Mouse (Mus musculus) stomach, postnatal 0 days (tissue): ENCODE results near the gene Chrm1. TPM values are rescaled to one million over a fixed set of nuclear protein-coding genes. Genes with fewer than 3 reads are reported as not detected.

ENCODE experiments used
- ATAC-seq: fragments of 200-750 bp; cut with Nextera tagmentation; 2 replicates; pipeline ENCODE4 v1.8.0; 2017; ENCODE audit not compliant: low FRiP score, low TSS enrichment
- DNase-seq: peaks from one replicate; pipeline ENCODE4 v3.0.0-alpha.2; 2016; ENCODE audit warnings: low spot score
- H3K27ac ChIP-seq: fragments of 300-500 bp; sonication (generic); replicated peaks from 2 replicates; pipeline ENCODE4 v1.5.1; 2014; ENCODE audit warnings: mild to moderate bottlenecking, control low read depth
- H3K27me3 ChIP-seq: fragments of 300-500 bp; sonication (generic); 2 replicates; pipeline ENCODE4 v1.6.1; 2014; ENCODE audit warnings: low read length; ENCODE audit not compliant: control insufficient read depth, insufficient read depth
- H3K36me3 ChIP-seq: fragments of 300-500 bp; sonication (generic); 2 replicates; pipeline ENCODE4 v1.6.1; 2014; ENCODE audit warnings: low read length, mixed read lengths; ENCODE audit not compliant: control insufficient read depth, insufficient read depth
- H3K4me1 ChIP-seq: fragments of 300-500 bp; sonication (generic); replicated peaks from 2 replicates; pipeline ENCODE4 v1.6.1; 2014; ENCODE audit warnings: antibody characterized with exemption; ENCODE audit not compliant: control insufficient read depth, insufficient read depth
- H3K4me2 ChIP-seq: fragments of 300-500 bp; sonication (generic); replicated peaks from 2 replicates; pipeline ENCODE4 v1.6.1; 2014; ENCODE audit warnings: low read depth, mild to moderate bottlenecking, control low read depth, moderate library complexity
- H3K4me3 ChIP-seq: fragments of 300-500 bp; sonication (generic); 2 replicates; pipeline ENCODE4 v1.5.1; 2014; ENCODE audit warnings: low read depth, low read length, control low read depth
- H3K9ac ChIP-seq: fragments of 300-500 bp; sonication (generic); 2 replicates; pipeline ENCODE4 v1.6.1; 2014; ENCODE audit warnings: mild to moderate bottlenecking, low read length, control low read depth, mixed read lengths
- H3K9me3 ChIP-seq: fragments of 300-500 bp; sonication (generic); 2 replicates; pipeline ENCODE4 v1.6.1; 2016; ENCODE audit warnings: low read length; ENCODE audit not compliant: control insufficient read depth
- CTCF ChIP-seq: IDR thresholded peaks from 2 replicates; pipeline ENCODE4 v1.5.1; 2016; ENCODE audit warnings: antibody characterized with exemption, low read depth, mild to moderate bottlenecking, moderate library complexity
- EP300 ChIP-seq: optimal IDR thresholded peaks from 2 replicates; pipeline ENCODE3; 2016; ENCODE audit warnings: antibody characterized with exemption
- WGBS: fragments of 180-500 bp; shearing (Covaris S2); extraction: QIAGEN DNeasy Blood & Tissue Kit; methylation state at CpG from one replicate; pipeline ENCODE4 v1.1.7; 2014; 5-methylcytosine and 5-hydroxymethylcytosine counted together
- polyA plus RNA-seq: library from polyadenylated mRNA; unstranded; fragments of >200 nt; fragmentation: Nextera tagmentation; extraction: Ambion mirVana; gene quantifications from 2 replicates; pipeline ENCODE4 v1.2.1, GENCODE M21; 2015

The Chrm1 gene
- polyA plus RNA-seq, 1 experiment from 2014 or later, result 1.4 TPM

GRCm38 (mm10) chr19:8711949-8712869 is 48.6 kb downstream of the Chrm1 start:
- H3K4me1 ChIP-seq, result peaks cover 5% of the 10 kb centered on the region; the same call in 1 of the 2 replicates
- no peaks in the 10 kb centered on the region for H3K27me3 ChIP-seq
- H3K4me3 ChIP-seq, result peak overlapping the region; percentile 96
- 41% methylated on average over 10 of the region's 10 CpGs for WGBS
- ATAC-seq (no peak), DNase-seq (no peak)
- H3K36me3 ChIP-seq, result peaks cover 22% of the 10 kb centered on the region
- H3K9me3 ChIP-seq, result no peaks in the 10 kb centered on the region
- H3K27ac ChIP-seq, result peak overlapping the region; percentile 98
- H3K9ac ChIP-seq, result peak overlapping the region; percentile 94
- H3K4me2 ChIP-seq, result peak overlapping the region; percentile 67
- TF ChIP-seq EP300 (no peak), CTCF (no peak)

- peak; percentile 83 for ATAC-seq
- H3K4me3 ChIP-seq, result peak overlapping the region; percentile 96
- TF ChIP-seq EP300, result peak; percentile 63
- TF ChIP-seq CTCF, result no peak
- H3K9me3 ChIP-seq, result no peaks in the 10 kb centered on the region
- H3K27me3 ChIP-seq, result no peaks in the 10 kb centered on the region
- peak overlapping the region; percentile 94 for H3K9ac ChIP-seq
- DNase-seq, result peak; percentile 81
- H3K4me1 ChIP-seq, result peaks cover 5% of the 10 kb centered on the region; the same call in 1 of the 2 replicates
- H3K4me2 ChIP-seq, result peak overlapping the region; percentile 67
- peak overlapping the region; percentile 98 for H3K27ac ChIP-seq
- H3K36me3 ChIP-seq, result peaks cover 16% of the 10 kb centered on the region
- under 1% methylated on average over 13 of the region's 13 CpGs for WGBS
Measured at GRCm38 (mm10) chr19:8712870-8713305, 49.3 kb downstream of the Chrm1 start.

GRCm38 (mm10) chr19:8713306-8713996 is 49.9 kb downstream of the Chrm1 start:
- Histone ChIP-seq H3K27me3 (no peaks in the 10 kb centered on the region), H3K4me2 (peak overlapping the region; percentile 67), H3K9me3 (no peaks in the 10 kb centered on the region), H3K36me3 (peaks cover 12% of the 10 kb centered on the region), H3K4me1 (peaks cover 5% of the 10 kb centered on the region; the same call in 1 of the 2 replicates), H3K4me3 (peak overlapping the region; percentile 96), H3K27ac (peak overlapping the region; percentile 98), H3K9ac (peak overlapping the region; percentile 94)
- under 1% methylated on average over 45 of the region's 51 CpGs for WGBS
- TF ChIP-seq CTCF (peak; percentile 83), EP300 (no peak)
- ATAC-seq, result peak; percentile 87
- DNase-seq, result peak; percentile 94

- Histone ChIP-seq H3K9ac (peak overlapping the region; percentile 94), H3K36me3 (peaks cover 9% of the 10 kb centered on the region), H3K4me2 (peak overlapping the region; percentile 67), H3K27me3 (no peaks in the 10 kb centered on the region), H3K9me3 (no peaks in the 10 kb centered on the region), H3K4me3 (peak overlapping the region; percentile 96), H3K4me1 (peaks cover 5% of the 10 kb centered on the region; the same call in 1 of the 2 replicates), H3K27ac (peak overlapping the region; percentile 98)
- DNase-seq (no peak), ATAC-seq (no peak)
- 6% methylated on average over 13 of the region's 13 CpGs for WGBS
- TF ChIP-seq CTCF, result no peak
- no peak for TF ChIP-seq EP300
Measured at GRCm38 (mm10) chr19:8713997-8714652, 50.5 kb downstream of the Chrm1 start.

- H3K27ac ChIP-seq, result 0 out of 2 replicates have a peak overlapping the region, but pooled peaks have one; percentile 2
- ATAC-seq (no peak), DNase-seq (no peak)
- no peaks in the 10 kb centered on the region for H3K27me3 ChIP-seq
- no peak overlapping the region for H3K4me3 ChIP-seq
- peaks cover 5% of the 10 kb centered on the region; the same call in 1 of the 2 replicates for H3K4me1 ChIP-seq
- 0 out of 2 replicates have a peak, but pooled peaks cover 2% of the 10 kb centered on the region for H3K36me3 ChIP-seq
- no peak overlapping the region for H3K4me2 ChIP-seq
- TF ChIP-seq EP300 (no peak), CTCF (peak; percentile 30)
- H3K9ac ChIP-seq, result no peak overlapping the region
- WGBS, result 60% methylated on average over 10 of the region's 10 CpGs
- no peaks in the 10 kb centered on the region for H3K9me3 ChIP-seq
Measured at GRCm38 (mm10) chr19:8714653-8715481, 51.3 kb downstream of the Chrm1 start.
